Mouse (Mus musculus) C2C12 (cell line): ENCODE data around the gene Mtmr3.

Experiments used
- CEBPB ChIP-seq: IDR thresholded peaks from one replicate; pipeline ENCODE4 v1.6.1; 2011; ENCODE audit warnings: low read depth, mild to moderate bottlenecking, control low read depth, moderate library complexity
- CTCF ChIP-seq: IDR thresholded peaks from one replicate; pipeline ENCODE4 v1.5.1; 2011; ENCODE audit not compliant: control insufficient read depth, insufficient read depth, insufficient read length
- MAX ChIP-seq: IDR thresholded peaks from one replicate; pipeline ENCODE4 v1.6.1; 2011; ENCODE audit warnings: mild to moderate bottlenecking, control low read depth
- MYOG ChIP-seq: IDR thresholded peaks from one replicate; pipeline ENCODE4 v1.6.1; 2011; ENCODE audit not compliant: control insufficient read depth, insufficient read length; ENCODE audit errors: extremely low read depth

- TF ChIP-seq MAX (no peak), CTCF (no peak), CEBPB (no peak), MYOG (no peak)
These were observed 41.2 kb downstream of the Mtmr3 start for GRCm38 (mm10) chr11:4553274-4554063.
